Mouse (Mus musculus) small intestine, adult 2 months (tissue): ENCODE measurements around the gene Mrpl46.

ENCODE experiments used
- CTCF ChIP-seq: fragments of 200-500 bp; IDR thresholded peaks from 2 replicates; pipeline ENCODE4 v1.5.1; 2012; ENCODE audit warnings: low read depth, mild to moderate bottlenecking, control low read depth, inconsistent platforms, low read length, moderate library complexity, mixed read lengths; ENCODE audit not compliant: insufficient replicate concordance, insufficient read length; ENCODE audit errors: extremely low read depth
- POLR2A ChIP-seq: fragments of 200-500 bp; IDR thresholded peaks from 2 replicates; pipeline ENCODE4 v1.6.1; 2012; ENCODE audit warnings: low read depth, mild to moderate bottlenecking, control low read depth, inconsistent platforms, low read length, moderate library complexity

GRCm38 (mm10) chr7:78743731-78744385 is 39.5 kb downstream of the Mrpl46 start:
- TF ChIP-seq POLR2A = no peak
- no peak for TF ChIP-seq CTCF
